Mouse (Mus musculus) myocyte (in vitro differentiated cells): ENCODE data around the gene 1700022I11Rik.

Source experiments
- CEBPB ChIP-seq: IDR thresholded peaks from 2 replicates; pipeline ENCODE4 v1.6.1; 2011; ENCODE audit warnings: mild to moderate bottlenecking, moderate library complexity; ENCODE audit not compliant: poor library complexity, insufficient read depth, severe bottlenecking
- E2F4 ChIP-seq: IDR thresholded peaks from one replicate; pipeline ENCODE4 v1.6.1; 2011; ENCODE audit warnings: mild to moderate bottlenecking, control low read depth, moderate library complexity; ENCODE audit not compliant: insufficient read depth
- MAX ChIP-seq: IDR thresholded peaks from one replicate; pipeline ENCODE4 v1.6.1; 2011; ENCODE audit warnings: low read depth, mild to moderate bottlenecking, control low read depth
- MYOD1 ChIP-seq, 3 experiments: IDR thresholded peaks; one replicate each; pipeline ENCODE4 v1.6.1; 2011; ENCODE audit warnings: control low read depth in 2 of 3, low read depth in 2 of 3, mild to moderate bottlenecking in 2 of 3, moderate library complexity in 1 of 3; ENCODE audit not compliant: insufficient read length in 2 of 3, control insufficient read depth in 1 of 3
- MYOG ChIP-seq, 3 experiments: IDR thresholded peaks; one replicate each; pipeline ENCODE4 v1.6.1; 2011; ENCODE audit warnings: control low read depth in 2 of 3, low read depth in 2 of 3, mild to moderate bottlenecking in 2 of 3; ENCODE audit not compliant: insufficient read length in 2 of 3, control insufficient read depth in 1 of 3, insufficient read depth in 1 of 3
- POLR2A ChIP-seq: IDR thresholded peaks from one replicate; pipeline ENCODE4 v1.6.1; 2011; ENCODE audit warnings: low read depth, mild to moderate bottlenecking, control low read depth, moderate library complexity; ENCODE audit not compliant: insufficient read length
- POLR2AphosphoS2 ChIP-seq: IDR thresholded peaks from one replicate; pipeline ENCODE4 v1.6.1; 2011; ENCODE audit warnings: low read depth, control low read depth; ENCODE audit not compliant: insufficient read length
- REST ChIP-seq: IDR thresholded peaks from one replicate; pipeline ENCODE4 v1.6.1; 2011; ENCODE audit warnings: mild to moderate bottlenecking, control low read depth, moderate library complexity; ENCODE audit not compliant: insufficient read depth, insufficient read length
- SRF ChIP-seq: IDR thresholded peaks from one replicate; pipeline ENCODE4 v1.6.1; 2011; ENCODE audit warnings: low read depth; ENCODE audit not compliant: control insufficient read depth, insufficient read length
- TCF12 ChIP-seq: IDR thresholded peaks from one replicate; pipeline ENCODE4 v1.6.1; 2011; ENCODE audit warnings: mild to moderate bottlenecking, control low read depth; ENCODE audit not compliant: poor library complexity, insufficient read depth, severe bottlenecking
- TCF3 ChIP-seq: IDR thresholded peaks from one replicate; pipeline ENCODE4 v1.6.1; 2011; ENCODE audit warnings: low read depth, control low read depth; ENCODE audit not compliant: insufficient read length
- USF1 ChIP-seq: IDR thresholded peaks from one replicate; pipeline ENCODE4 v1.6.1; 2011; ENCODE audit warnings: low read depth, mild to moderate bottlenecking, control low read depth, moderate library complexity

- TF ChIP-seq POLR2A (no peak), REST (no peak), MAX (no peak), USF1 (no peak), POLR2AphosphoS2 (no peak), MYOD1 (IDR thresholded peaks at IDR 0.05; ENCODE audit: control insufficient read depth in 1 of 3, insufficient read length in 2 of 3, low read depth in 2 of 3) (no peak), TCF12 (no peak), SRF (no peak), E2F4 (no peak), CEBPB (no peak), MYOG (IDR thresholded peaks at IDR 0.05; ENCODE audit: control insufficient read depth in 1 of 3, insufficient read depth in 1 of 3, insufficient read length in 2 of 3, low read depth in 2 of 3) (no peak), TCF3 (no peak)
Observed at GRCm38 (mm10) chr4:42988296-42988695, 18.9 kb downstream of the 1700022I11Rik start.
